Mouse (Mus musculus): ENCODE measurements at regions not wholly inside any gene's neighbourhood (a gene's known extent, or its start where the extent isn't known, plus 50 kb on each side); places are given as distances from the start of the nearest gene placed in this dataset.

GRCm38 (mm10) chr6:143287322-143287721, 120.3 kb downstream of the Etnk1 start:
- ATAC-seq = no peak
- H3K27ac ChIP-seq (ENCODE audit: low read depth, low read length) = no peak overlapping the region
- 58% methylated on average over 15 of the region's 15 CpGs for whole genome bisulfite sequencing

GRCm38 (mm10) chr6:143288491-143289130, 121.6 kb downstream of the Etnk1 start:
- H3K27me3 ChIP-seq (replicated peaks; ENCODE audit: control insufficient read depth, insufficient read depth, low read length) = no peaks in the 10 kb centered on the region
- 71% methylated on average over 19 of the region's 19 CpGs for WGBS
- no peaks in the 10 kb centered on the region for H3K9me3 ChIP-seq (ENCODE audit: control insufficient read depth, low read length)
- H3K27ac ChIP-seq (ENCODE audit: low read depth, low read length) = no peak overlapping the region
- no peaks in the 10 kb centered on the region for H3K4me1 ChIP-seq (ENCODE audit: control insufficient read depth, insufficient read depth, low read depth, low read length)
- no peak overlapping the region for H3K4me2 ChIP-seq (ENCODE audit: low read length)
- H3K9ac ChIP-seq (ENCODE audit: low read depth, low read length) = no peak overlapping the region
- H3K36me3 ChIP-seq (ENCODE audit: control insufficient read depth, insufficient read depth, low read length) = no peaks in the 10 kb centered on the region
- no peak for ATAC-seq
- H3K4me3 ChIP-seq (ENCODE audit: low read length) = no peak overlapping the region

More at GRCm38 (mm10) chr6:143287322-143287721, 120.3 kb downstream of the Etnk1 start:
- H3K9me3 ChIP-seq (ENCODE audit: control insufficient read depth, low read length) = no peaks in the 10 kb centered on the region
- no peaks in the 10 kb centered on the region for H3K36me3 ChIP-seq (ENCODE audit: control insufficient read depth, insufficient read depth, low read length)
- H3K9ac ChIP-seq (ENCODE audit: low read depth, low read length) = no peak overlapping the region
- H3K27me3 ChIP-seq (replicated peaks; ENCODE audit: control insufficient read depth, insufficient read depth, low read length) = no peaks in the 10 kb centered on the region
- H3K4me1 ChIP-seq (ENCODE audit: control insufficient read depth, insufficient read depth, low read depth, low read length) = no peaks in the 10 kb centered on the region
- H3K4me2 ChIP-seq (ENCODE audit: low read length) = no peak overlapping the region
- H3K4me3 ChIP-seq (ENCODE audit: low read length) = no peak overlapping the region

- Histone ChIP-seq H3K9me3 (ENCODE audit: control insufficient read depth, low read length) (no peaks in the 10 kb centered on the region), H3K36me3 (ENCODE audit: control insufficient read depth, insufficient read depth, low read length) (no peaks in the 10 kb centered on the region), H3K4me2 (ENCODE audit: low read length) (no peak overlapping the region), H3K27me3 (replicated peaks; ENCODE audit: control insufficient read depth, insufficient read depth, low read length) (no peaks in the 10 kb centered on the region), H3K27ac (ENCODE audit: low read depth, low read length) (no peak overlapping the region), H3K4me3 (ENCODE audit: low read length) (no peak overlapping the region), H3K4me1 (ENCODE audit: control insufficient read depth, insufficient read depth, low read depth, low read length) (no peaks in the 10 kb centered on the region), H3K9ac (ENCODE audit: low read depth, low read length) (no peak overlapping the region)
- 90% methylated on average over 3 of the region's 3 CpGs for whole genome bisulfite sequencing
- no peak for ATAC-seq
Measured at GRCm38 (mm10) chr6:143293648-143294047, 126.6 kb downstream of the Etnk1 start.

GRCm38 (mm10) chr6:143298391-143298790, 131.4 kb downstream of the Etnk1 start:
- Histone ChIP-seq H3K27me3 (replicated peaks; ENCODE audit: control insufficient read depth, insufficient read depth, low read length) (no peaks in the 10 kb centered on the region), H3K36me3 (ENCODE audit: control insufficient read depth, insufficient read depth, low read length) (no peaks in the 10 kb centered on the region), H3K4me2 (ENCODE audit: low read length) (no peak overlapping the region), H3K9ac (ENCODE audit: low read depth, low read length) (no peak overlapping the region), H3K27ac (ENCODE audit: low read depth, low read length) (no peak overlapping the region), H3K4me1 (ENCODE audit: control insufficient read depth, insufficient read depth, low read depth, low read length) (no peaks in the 10 kb centered on the region), H3K9me3 (ENCODE audit: control insufficient read depth, low read length) (no peaks in the 10 kb centered on the region), H3K4me3 (ENCODE audit: low read length) (no peak overlapping the region)
- no peak for ATAC-seq
- WGBS = 89% methylated on average over 5 of the region's 5 CpGs

- ATAC-seq = no peak
- Histone ChIP-seq H3K27me3 (replicated peaks; ENCODE audit: control insufficient read depth, insufficient read depth, low read length) (no peaks in the 10 kb centered on the region), H3K4me1 (ENCODE audit: control insufficient read depth, insufficient read depth, low read depth, low read length) (no peaks in the 10 kb centered on the region), H3K4me2 (ENCODE audit: low read length) (no peak overlapping the region), H3K4me3 (ENCODE audit: low read length) (no peak overlapping the region), H3K36me3 (ENCODE audit: control insufficient read depth, insufficient read depth, low read length) (no peaks in the 10 kb centered on the region), H3K9ac (ENCODE audit: low read depth, low read length) (no peak overlapping the region), H3K9me3 (ENCODE audit: control insufficient read depth, low read length) (no peaks in the 10 kb centered on the region), H3K27ac (ENCODE audit: low read depth, low read length) (no peak overlapping the region)
- WGBS = 95% methylated on average over 10 of the region's 10 CpGs
Measured at GRCm38 (mm10) chr6:143301414-143301813, 134.4 kb downstream of the Etnk1 start.

GRCm38 (mm10) chr6:143307327-143307726, 140.3 kb downstream of the Etnk1 start:
- H3K9me3 ChIP-seq (ENCODE audit: control insufficient read depth, low read length) = no peaks in the 10 kb centered on the region
- no peak overlapping the region for H3K27ac ChIP-seq (ENCODE audit: low read depth, low read length)
- H3K36me3 ChIP-seq (ENCODE audit: control insufficient read depth, insufficient read depth, low read length) = no peaks in the 10 kb centered on the region
- H3K4me1 ChIP-seq (ENCODE audit: control insufficient read depth, insufficient read depth, low read depth, low read length) = no peaks in the 10 kb centered on the region
- WGBS = 73% methylated on average over 6 of the region's 6 CpGs
- no peak overlapping the region for H3K9ac ChIP-seq (ENCODE audit: low read depth, low read length)
- no peak overlapping the region for H3K4me2 ChIP-seq (ENCODE audit: low read length)
- ATAC-seq = no peak
- no peaks in the 10 kb centered on the region for H3K27me3 ChIP-seq (replicated peaks; ENCODE audit: control insufficient read depth, insufficient read depth, low read length)
- no peak overlapping the region for H3K4me3 ChIP-seq (ENCODE audit: low read length)

GRCm38 (mm10) chr6:143315859-143316258, 148.8 kb downstream of the Etnk1 start:
- Histone ChIP-seq H3K4me1 (ENCODE audit: control insufficient read depth, insufficient read depth, low read depth, low read length) (no peaks in the 10 kb centered on the region), H3K27ac (ENCODE audit: low read depth, low read length) (no peak overlapping the region), H3K36me3 (ENCODE audit: control insufficient read depth, insufficient read depth, low read length) (no peaks in the 10 kb centered on the region), H3K9me3 (ENCODE audit: control insufficient read depth, low read length) (no peaks in the 10 kb centered on the region), H3K9ac (ENCODE audit: low read depth, low read length) (no peak overlapping the region), H3K27me3 (replicated peaks; ENCODE audit: control insufficient read depth, insufficient read depth, low read length) (no peaks in the 10 kb centered on the region), H3K4me3 (ENCODE audit: low read length) (no peak overlapping the region), H3K4me2 (ENCODE audit: low read length) (no peak overlapping the region)
- 89% methylated on average over 9 of the region's 9 CpGs for WGBS
- ATAC-seq = no peak

- no peaks in the 10 kb centered on the region for H3K27me3 ChIP-seq (replicated peaks; ENCODE audit: control insufficient read depth, insufficient read depth, low read length)
- H3K9me3 ChIP-seq (ENCODE audit: control insufficient read depth, low read length) = no peaks in the 10 kb centered on the region
- no peak overlapping the region for H3K4me3 ChIP-seq (ENCODE audit: low read length)
- WGBS = 36% methylated on average over 7 of the region's 7 CpGs
- peak; percentile 75 for ATAC-seq
- no peak overlapping the region for H3K9ac ChIP-seq (ENCODE audit: low read depth, low read length)
- H3K4me2 ChIP-seq (ENCODE audit: low read length) = peak overlapping the region; percentile 32
- H3K27ac ChIP-seq (ENCODE audit: low read depth, low read length) = no peak overlapping the region
- no peaks in the 10 kb centered on the region for H3K36me3 ChIP-seq (ENCODE audit: control insufficient read depth, insufficient read depth, low read length)
- H3K4me1 ChIP-seq (ENCODE audit: control insufficient read depth, insufficient read depth, low read depth, low read length) = peaks cover 5% of the 10 kb centered on the region
Measured at GRCm38 (mm10) chr6:143320426-143320825, 153.4 kb downstream of the Etnk1 start.

GRCm38 (mm10) chr6:143324636-143325035, 157.6 kb downstream of the Etnk1 start:
- Histone ChIP-seq H3K4me3 (ENCODE audit: low read length) (no peak overlapping the region), H3K27me3 (replicated peaks; ENCODE audit: control insufficient read depth, insufficient read depth, low read length) (no peaks in the 10 kb centered on the region), H3K9ac (ENCODE audit: low read depth, low read length) (no peak overlapping the region; the same call in 1 of the 2 replicates), H3K36me3 (ENCODE audit: control insufficient read depth, insufficient read depth, low read length) (no peaks in the 10 kb centered on the region), H3K4me1 (ENCODE audit: control insufficient read depth, insufficient read depth, low read depth, low read length) (peaks cover 5% of the 10 kb centered on the region), H3K4me2 (ENCODE audit: low read length) (0 out of 2 replicates have a peak overlapping the region, but pooled peaks have one; percentile 3), H3K27ac (ENCODE audit: low read depth, low read length) (no peak overlapping the region), H3K9me3 (ENCODE audit: control insufficient read depth, low read length) (no peaks in the 10 kb centered on the region)
- no peak for ATAC-seq
- 10% methylated on average over 8 of the region's 8 CpGs for WGBS
